Mouse (Mus musculus) lung, embryonic 15.5 days (tissue): ENCODE measurements around the gene Aldh1l2. TPM values are rescaled to one million over a fixed set of nuclear protein-coding genes. Genes with fewer than 3 reads are reported as not detected.

Experiments
- polyA plus RNA-seq: library from polyadenylated mRNA; unstranded; fragments of >200 nt; fragmentation: Nextera tagmentation; extraction: Ambion mirVana; gene quantifications from 2 replicates; pipeline ENCODE4 v1.2.1, GENCODE M21; 2015

Aldh1l2 gene
- polyA plus RNA-seq, 1 experiment from 2014 or later = 2.3 TPM

Other genes starting within 250 kb of the Aldh1l2 start
- 0.73 and 0.79 TPM in 2 replicates for gene Slc41a2, start 196.3 kb downstream of the Aldh1l2 start, polyA plus RNA-seq
- gene D10Wsu102e, start 173.9 kb downstream of the Aldh1l2 start, polyA plus RNA-seq = 0.65 and 0.67 TPM in 2 replicates
- gene Washc4, start 9.6 kb upstream of the Aldh1l2 start, polyA plus RNA-seq = 32.3 and 34.9 TPM in 2 replicates
- gene Appl2, start 114.6 kb upstream of the Aldh1l2 start, polyA plus RNA-seq = 40.9 and 46.2 TPM in 2 replicates
- gene 1500009L16Rik, start 188.7 kb upstream of the Aldh1l2 start, polyA plus RNA-seq = 43.4 and 44.0 TPM in 2 replicates